Mouse (Mus musculus) lung, adult 2 months (tissue): ENCODE measurements around the gene Psmb9.
"Not testable (repeated sequence)": the region's sequence is repeated elsewhere in the genome, so short reads cannot be mapped to it uniquely, and the experiment has no call there.

Source experiments
- CTCF ChIP-seq: fragments of 200-500 bp; IDR thresholded peaks from 2 replicates; pipeline ENCODE4 v1.5.1; 2011; ENCODE audit warnings: mild to moderate bottlenecking, low read length, control low read depth; ENCODE audit not compliant: insufficient read depth
- POLR2A ChIP-seq: fragments of 200-500 bp; IDR thresholded peaks from 2 replicates; pipeline ENCODE4 v1.6.1; 2011; ENCODE audit warnings: low read depth, mild to moderate bottlenecking, control low read depth, low read length, borderline replicate concordance; ENCODE audit errors: extremely low read depth

- TF ChIP-seq CTCF, POLR2A: not testable (repeated sequence)
These were observed 43.3 kb downstream of the Psmb9 start for GRCm38 (mm10) chr17:34144221-34144620.
